Mouse (Mus musculus) CH12.LX (cell line): ENCODE measurements around the gene Gdpd5. TPM values are rescaled to one million over a fixed set of nuclear protein-coding genes. Genes with fewer than 3 reads are reported as not detected.

Experiments
- DNase-seq: peaks from one replicate; pipeline ENCODE4 v3.0.0-alpha.2; 2013; ENCODE audit errors: extremely low read depth
- H3K27ac ChIP-seq: 2 replicates; pipeline ENCODE4 v1.5.1; 2012; ENCODE audit warnings: low read depth, mild to moderate bottlenecking, control low read depth, moderate library complexity; ENCODE audit not compliant: insufficient read depth
- H3K27me3 ChIP-seq: replicated peaks from 2 replicates; pipeline ENCODE3; 2012; ENCODE audit warnings: inconsistent platforms
- H3K36me3 ChIP-seq, 2 experiments: replicated peaks in 1 of 2; 2 replicates each; pipeline versions ENCODE3 to v1.6.1; 2012; ENCODE audit warnings: inconsistent platforms in 1 of 2, low read length in 1 of 2, mild to moderate bottlenecking in 1 of 2, mixed read lengths in 1 of 2, moderate library complexity in 1 of 2; ENCODE audit not compliant: control insufficient read depth in 1 of 2, insufficient read depth in 1 of 2
- H3K4me1 ChIP-seq, 2 experiments: 2 replicates each; pipeline ENCODE4 v1.6.1; 2012; ENCODE audit warnings: inconsistent platforms in 1 of 2, moderate library complexity in 1 of 2; ENCODE audit not compliant: insufficient read depth in 2 of 2, control insufficient read depth in 1 of 2
- H3K4me2 ChIP-seq: 2 replicates; pipeline ENCODE4 v1.6.1; 2012; ENCODE audit warnings: low read depth, mild to moderate bottlenecking, control low read depth; ENCODE audit not compliant: poor library complexity, insufficient read depth, severe bottlenecking
- H3K4me3 ChIP-seq, 3 experiments: fragments of 150-350 bp in 1 of 3; sonication (generic) in 1 of 3; replicated peaks in 1 of 3; 2 replicates each; pipeline versions ENCODE3 to v1.5.1; 2011 to 2012; ENCODE audit warnings: low read depth in 2 of 3, low read length in 2 of 3, mild to moderate bottlenecking in 2 of 3, moderate library complexity in 2 of 3, control low read depth in 1 of 3, improper control_type of control experiment in 1 of 3, inconsistent platforms in 1 of 3, mixed read lengths in 1 of 3; ENCODE audit not compliant: poor library complexity in 1 of 3
- H3K79me2 ChIP-seq: replicated peaks from 2 replicates; pipeline ENCODE4 v1.6.1; 2012; ENCODE audit warnings: mild to moderate bottlenecking, moderate library complexity; ENCODE audit not compliant: control insufficient read depth, poor library complexity, insufficient read depth, severe bottlenecking; ENCODE audit errors: extremely low read depth
- H3K9ac ChIP-seq: 2 replicates; pipeline ENCODE4 v1.6.1; 2012; ENCODE audit warnings: low read depth, mild to moderate bottlenecking, control low read depth, moderate library complexity; ENCODE audit not compliant: insufficient read depth
- H3K9me3 ChIP-seq: replicated peaks from 2 replicates; pipeline ENCODE3; 2012; ENCODE audit warnings: low read length, inconsistent platforms, mixed read lengths
- BHLHE40 ChIP-seq: IDR thresholded peaks from 2 replicates; pipeline ENCODE4 v1.6.1; 2011; ENCODE audit warnings: mild to moderate bottlenecking, low read depth, low read length, improper control_type of control experiment
- CHD1 ChIP-seq: IDR thresholded peaks from 2 replicates; pipeline ENCODE4 v1.6.1; 2012; ENCODE audit warnings: low read depth, low read length, improper control_type of control experiment, inconsistent platforms
- CTCF ChIP-seq, 2 experiments: IDR thresholded peaks in 1 of 2; conservative IDR thresholded peaks in 1 of 2; 2 replicates each; pipeline ENCODE4 v1.5.1; 2011 to 2012; ENCODE audit warnings: low read depth in 2 of 2, low read length in 2 of 2, improper control_type of control experiment in 1 of 2, inconsistent platforms in 1 of 2, mild to moderate bottlenecking in 1 of 2, moderate library complexity in 1 of 2
- E2F4 ChIP-seq: IDR thresholded peaks from 2 replicates; pipeline ENCODE4 v1.6.1; 2011; ENCODE audit warnings: low read depth, low read length, improper control_type of control experiment; ENCODE audit not compliant: insufficient replicate concordance
- ELF1 ChIP-seq: IDR thresholded peaks from 2 replicates; pipeline ENCODE4 v1.6.1; 2014; ENCODE audit warnings: low read depth, mild to moderate bottlenecking, inconsistent platforms, low read length, improper control_type of control experiment
- GABPA ChIP-seq: IDR thresholded peaks from 2 replicates; pipeline ENCODE4 v1.6.1; 2012; ENCODE audit warnings: low read depth, low read length, improper control_type of control experiment, inconsistent platforms; ENCODE audit not compliant: insufficient replicate concordance
- HCFC1 ChIP-seq: IDR thresholded peaks from 2 replicates; pipeline ENCODE4 v1.6.1; 2012; ENCODE audit warnings: low read depth, mild to moderate bottlenecking, inconsistent platforms, low read length, improper control_type of control experiment
- IRF4 ChIP-seq: IDR thresholded peaks from 2 replicates; pipeline ENCODE4 v1.6.1; 2014; ENCODE audit warnings: low read depth, mild to moderate bottlenecking, inconsistent platforms, low read length, improper control_type of control experiment
- JUND ChIP-seq: conservative IDR thresholded peaks from 2 replicates; pipeline ENCODE4 v1.6.1; 2011; ENCODE audit warnings: low read depth, low read length, improper control_type of control experiment
- KAT2A ChIP-seq: IDR thresholded peaks from 2 replicates; pipeline ENCODE4 v1.6.1; 2012; ENCODE audit warnings: low read length, improper control_type of control experiment, inconsistent platforms; ENCODE audit not compliant: insufficient replicate concordance
- MAX ChIP-seq: IDR thresholded peaks from 2 replicates; pipeline ENCODE4 v1.6.1; 2011; ENCODE audit warnings: low read length, improper control_type of control experiment
- MAZ ChIP-seq: IDR thresholded peaks from 2 replicates; pipeline ENCODE4 v1.6.1; 2012; ENCODE audit warnings: low read depth, mild to moderate bottlenecking, inconsistent platforms, low read length, improper control_type of control experiment, moderate library complexity
- MEF2A ChIP-seq: IDR thresholded peaks from 2 replicates; pipeline ENCODE4 v1.6.1; 2014; ENCODE audit warnings: low read depth, mild to moderate bottlenecking, inconsistent platforms, low read length, improper control_type of control experiment, borderline replicate concordance
- MYC ChIP-seq: IDR thresholded peaks from 2 replicates; pipeline ENCODE4 v1.6.1; 2011; ENCODE audit warnings: low read depth, mild to moderate bottlenecking, improper control_type of control experiment, low read length
- NELFE ChIP-seq: IDR thresholded peaks from 2 replicates; pipeline ENCODE4 v1.6.1; 2011; ENCODE audit warnings: low read depth, low read length, improper control_type of control experiment
- NRF1 ChIP-seq: IDR thresholded peaks from 2 replicates; pipeline ENCODE4 v1.6.1; 2014; ENCODE audit warnings: low read depth, mild to moderate bottlenecking, inconsistent platforms, low read length, improper control_type of control experiment, moderate library complexity
- PAX5 ChIP-seq: IDR thresholded peaks from 2 replicates; pipeline ENCODE4 v1.6.1; 2012; ENCODE audit warnings: low read length, inconsistent platforms, mixed read lengths
- POLR2A ChIP-seq: IDR thresholded peaks from 2 replicates; pipeline ENCODE4 v1.6.1; 2011; ENCODE audit warnings: low read depth, mild to moderate bottlenecking, improper control_type of control experiment, low read length
- POLR2AphosphoS2 ChIP-seq: IDR thresholded peaks from 2 replicates; pipeline ENCODE4 v1.6.1; 2011; ENCODE audit warnings: low read depth, low read length, improper control_type of control experiment
- RAD21 ChIP-seq: IDR thresholded peaks from 2 replicates; pipeline ENCODE4 v1.6.1; 2011; ENCODE audit warnings: low read depth, mild to moderate bottlenecking, low read length, improper control_type of control experiment, moderate library complexity
- SIN3A ChIP-seq: IDR thresholded peaks from 2 replicates; pipeline ENCODE4 v1.6.1; 2012; ENCODE audit warnings: low read length, improper control_type of control experiment, inconsistent platforms
- SMC3 ChIP-seq: IDR thresholded peaks from 2 replicates; pipeline ENCODE4 v1.6.1; 2011; ENCODE audit warnings: low read depth, low read length, improper control_type of control experiment
- TCF12 ChIP-seq: IDR thresholded peaks from 2 replicates; pipeline ENCODE4 v1.6.1; 2014; ENCODE audit warnings: low read depth, mild to moderate bottlenecking, inconsistent platforms, low read length, improper control_type of control experiment
- USF2 ChIP-seq: conservative IDR thresholded peaks from 2 replicates; pipeline ENCODE4 v1.6.1; 2011; ENCODE audit warnings: low read depth, low read length, improper control_type of control experiment
- ZC3H11A ChIP-seq: IDR thresholded peaks from 2 replicates; pipeline ENCODE4 v1.6.1; 2012; ENCODE audit warnings: low read depth, mild to moderate bottlenecking, inconsistent platforms, low read length, improper control_type of control experiment
- ZKSCAN1 ChIP-seq: IDR thresholded peaks from 2 replicates; pipeline ENCODE4 v1.6.1; 2012; ENCODE audit warnings: low read depth, inconsistent platforms, low read length, improper control_type of control experiment, borderline replicate concordance
- ZNF384 ChIP-seq: IDR thresholded peaks from 2 replicates; pipeline ENCODE4 v1.6.1; 2012; ENCODE audit warnings: low read depth, low read length, improper control_type of control experiment, inconsistent platforms
- dilution Hi-C: fragments of 300-500 bp; cut with MboI; formaldehyde crosslinking; loops from 2 replicates; pipeline ENCODE4 v1.14.3; 2020; ENCODE audit warnings: low sequenced_read_pairs; ENCODE audit not compliant: extremely low pct_unique_long_range_greater_than_20kb, extremely low pct_ligation_motif_present
- in situ Hi-C: fragments of 300-500 bp; cut with MboI; formaldehyde crosslinking; loops from 3 replicates; pipeline ENCODE4 v1.14.3; 2019; ENCODE audit warnings: low sequenced_read_pairs, low pct_ligation_motif_present, low pct_unique_long_range_greater_than_20kb, mixed read lengths
- polyA plus RNA-seq: library from polyadenylated mRNA; unstranded; fragments of >175 nt; gene quantifications from 2 replicates; pipeline ENCODE4 v1.2.1, GENCODE M21; 2012; ENCODE audit warnings: low read depth; ENCODE audit not compliant: insufficient read length
- total RNA-seq, 2 experiments: library from RNA; depleted of rRNA; stranded (reverse); fragments of 300-350 nt in 1 of 2; fragments of >200 nt in 1 of 2; gene quantifications; 2 replicates each; pipeline ENCODE4 v1.2.3; 2012 to 2014

Gdpd5 gene
- total and polyA plus RNA-seq, 3 experiments = 2.4 to 9.1 (median 9.0) TPM

GRCm38 (mm10) chr7:99386811-99387210 is 5.6 kb downstream of the Gdpd5 start:
- dilution Hi-C loops = no loop called here
- Histone ChIP-seq H3K27me3 (no peaks in the 10 kb centered on the region), H3K79me2 (no peaks in the 10 kb centered on the region)

GRCm38 (mm10) chr7:99387356-99387755 is 6.1 kb downstream of the Gdpd5 start:
- peaks cover 6 to 70% of the 10 kb centered on the region in 2 experiments for H3K36me3 ChIP-seq
- in situ Hi-C loops = no loop called here
- TF ChIP-seq MEF2A (no peak), BHLHE40 (no peak), NRF1 (no peak), TCF12 (no peak), POLR2A (no peak), CTCF (conservative IDR thresholded peaks at IDR 0.05 in 1 of 2, IDR thresholded peaks at IDR 0.05 in 1 of 2; ENCODE audit: low read depth in 2 of 2, low read length in 2 of 2) (no peak), GABPA (no peak), USF2 (no peak), ZKSCAN1 (no peak), HCFC1 (no peak), E2F4 (no peak), MAZ (no peak), PAX5 (no peak), NELFE (no peak), SMC3 (no peak), ELF1 (no peak), ZC3H11A (no peak), MYC (no peak)
- TF ChIP-seq, all 38 proteins: peak for 0
- Histone ChIP-seq H3K79me2 (no peaks in the 10 kb centered on the region), H3K27ac (no peak overlapping the region), H3K4me2 (no peak overlapping the region), H3K4me1 (peaks cover 18 to 62% of the 10 kb centered on the region in 2 experiments), H3K4me3 (no peak overlapping the region), H3K27me3 (no peaks in the 10 kb centered on the region), H3K9me3 (no peaks in the 10 kb centered on the region), H3K9ac (no peak overlapping the region)
- DNase-seq = no peak
- dilution Hi-C loops = no loop called here

More at GRCm38 (mm10) chr7:99386811-99387210, 5.6 kb downstream of the Gdpd5 start:
- DNase-seq = no peak
- Histone ChIP-seq H3K4me3 (no peak overlapping the region), H3K27ac (no peak overlapping the region), H3K4me1 (peaks cover 18 to 67% of the 10 kb centered on the region in 2 experiments), H3K36me3 (peaks cover 5 to 64% of the 10 kb centered on the region in 2 experiments), H3K9me3 (no peaks in the 10 kb centered on the region), H3K4me2 (no peak overlapping the region)
- in situ Hi-C loops = no loop called here
- TF ChIP-seq ZNF384 (no peak), IRF4 (no peak), MAX (no peak), ZKSCAN1 (no peak), MYC (no peak), BHLHE40 (no peak), CHD1 (no peak), SIN3A (no peak), MAZ (no peak), RAD21 (no peak), KAT2A (no peak), E2F4 (no peak), HCFC1 (no peak), JUND (no peak), POLR2A (no peak), POLR2AphosphoS2 (no peak), ZC3H11A (no peak), CTCF (conservative IDR thresholded peaks at IDR 0.05 in 1 of 2, IDR thresholded peaks at IDR 0.05 in 1 of 2; ENCODE audit: low read depth in 2 of 2, low read length in 2 of 2) (no peak), PAX5 (no peak)
- TF ChIP-seq, all 38 proteins: peak for 0
- H3K9ac ChIP-seq = no peak overlapping the region
